In the genomic region with DNA sequence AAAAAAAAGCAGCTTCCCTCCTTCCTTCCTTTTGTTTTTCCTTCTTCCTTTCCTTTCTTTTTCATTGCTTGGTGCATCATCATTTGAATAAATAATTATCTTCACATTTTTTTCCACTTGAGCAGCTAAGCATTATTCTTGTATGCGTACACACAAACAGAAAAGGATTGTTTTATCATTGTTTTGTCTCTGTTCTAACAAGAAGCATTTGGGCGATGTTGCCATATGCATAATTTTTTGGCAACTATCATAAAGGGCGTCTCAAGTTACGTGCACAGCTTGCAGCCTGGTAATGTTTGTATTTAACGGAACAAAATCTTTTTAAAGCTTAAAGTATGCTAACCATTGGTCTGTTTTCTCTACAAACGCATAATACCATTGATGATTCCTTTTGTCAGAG, we compare ENCODE assay signal across 28 mouse cellular contexts. TPM values are rescaled to one million over a fixed set of nuclear protein-coding genes. Genes with fewer than 3 reads are reported as not detected.
DNase-seq lines count a peak whose midpoint lies in the region; ATAC-seq and TF ChIP-seq lines count a peak whose summit lies in the region.
"Had no signal": no experiment of that assay in that cellular context is flagged by ENCODE, and none has a peak within 500 bp of the region (broad histone marks: within the 10 kb centered on the region; RNA-seq: fewer than 3 reads in every experiment).

No protein-coding gene starts in this region.

- H3K4me3 ChIP-seq in forebrain, embryonic 15.5 days, result no peak overlapping the region
- H3K4me3 ChIP-seq in forebrain, embryonic 12.5 days (replicated peaks), result no peak overlapping the region
- no peak overlapping the region for H3K4me3 ChIP-seq in intestine, postnatal 0 days (ENCODE audit: low read depth, low read length)
- H3K4me3 ChIP-seq: embryonic facial prominence, embryonic 12.5 days; heart, embryonic 13.5 days; hindbrain, embryonic 15.5 days; limb, embryonic 10.5 days; limb, embryonic 15.5 days; midbrain, embryonic 13.5 days had no signal

- H3K27ac ChIP-seq in forebrain, embryonic 15.5 days (replicated peaks), result no peak overlapping the region
- no peak overlapping the region for H3K27ac ChIP-seq in forebrain, embryonic 12.5 days
- H3K27ac ChIP-seq in intestine, postnatal 0 days (ENCODE audit: low read depth, low read length), result no peak overlapping the region
- H3K27ac ChIP-seq: embryonic facial prominence, embryonic 12.5 days; heart, embryonic 13.5 days; hindbrain, embryonic 15.5 days; limb, embryonic 10.5 days; limb, embryonic 15.5 days; liver, embryonic 14.5 days; macrophage; midbrain, embryonic 13.5 days had no signal

- no peak overlapping the region for H3K9ac ChIP-seq in forebrain, embryonic 15.5 days (replicated peaks)
- H3K9ac ChIP-seq in forebrain, embryonic 12.5 days, result no peak overlapping the region
- H3K9ac ChIP-seq in intestine, postnatal 0 days (ENCODE audit: low read depth, low read length), result no peak overlapping the region
- H3K9ac ChIP-seq: embryonic facial prominence, embryonic 12.5 days; heart, embryonic 13.5 days; hindbrain, embryonic 15.5 days; limb, embryonic 15.5 days; liver, embryonic 14.5 days; midbrain, embryonic 13.5 days had no signal

- peak; percentile 74 for ATAC-seq in forebrain, embryonic 15.5 days (replicated peaks)
- ATAC-seq in forebrain, embryonic 12.5 days (ENCODE audit: low FRiP score), result no peak
- ATAC-seq in intestine, postnatal 0 days, result no peak
- ATAC-seq: activated CD4-positive, CD25-positive, alpha-beta regulatory T cell, adult 4 months; CD4-positive, CD25-positive, alpha-beta regulatory T cell, adult 4 months; midbrain, embryonic 13.5 days had no signal

- DNase-seq in layer of hippocampus, adult 9-11 months, result peak; percentile 18
- no peak for DNase-seq in layer of hippocampus, postnatal 36 days
- DNase-seq in brain, embryonic 14.5 days (ENCODE audit: low read depth), result peak; percentile 67
- no peak for DNase-seq in kidney, postnatal 10 days
- DNase-seq: adrenal gland, adult 2 months; cerebellum, adult 11 months; cerebellum, adult 9-10 months; cerebellum, postnatal 36 days; heart, postnatal 10 days; kidney, adult 2 months; kidney, postnatal 4 days; lung, adult 2 months; lung, postnatal 10 days; spleen, adult 18-20 months; thymus, postnatal 4 days had no signal

- no peak for TF ChIP-seq CTCF in brain, embryonic 14.5 days (IDR thresholded peaks at IDR 0.05; ENCODE audit: borderline replicate concordance, extremely low read depth, insufficient read depth, insufficient read length)
- no peak for TF ChIP-seq CTCF in intestine, postnatal 0 days (IDR thresholded peaks at IDR 0.05; ENCODE audit: low read depth)

- H3K4me1 ChIP-seq in forebrain, embryonic 15.5 days, result peaks cover 13% of the 10 kb centered on the region
- H3K4me1 ChIP-seq in forebrain, embryonic 12.5 days, result no peaks in the 10 kb centered on the region
- H3K4me1 ChIP-seq in intestine, postnatal 0 days (replicated peaks; ENCODE audit: control insufficient read depth, insufficient read depth, low read length), result no peaks in the 10 kb centered on the region
- H3K4me1 ChIP-seq: embryonic facial prominence, embryonic 12.5 days; hindbrain, embryonic 15.5 days; limb, embryonic 10.5 days; midbrain, embryonic 13.5 days had no signal

- H3K9me3 ChIP-seq in forebrain, embryonic 15.5 days, result no peaks in the 10 kb centered on the region
- no peaks in the 10 kb centered on the region for H3K9me3 ChIP-seq in forebrain, embryonic 12.5 days
- no peaks in the 10 kb centered on the region for H3K9me3 ChIP-seq in intestine, postnatal 0 days (ENCODE audit: control insufficient read depth)
- H3K9me3 ChIP-seq: embryonic facial prominence, embryonic 12.5 days; heart, embryonic 13.5 days; hindbrain, embryonic 15.5 days; limb, embryonic 10.5 days; limb, embryonic 15.5 days; midbrain, embryonic 13.5 days had no signal

- no peaks in the 10 kb centered on the region for H3K36me3 ChIP-seq in forebrain, embryonic 15.5 days
- no peaks in the 10 kb centered on the region for H3K36me3 ChIP-seq in forebrain, embryonic 12.5 days (replicated peaks)
- no peaks in the 10 kb centered on the region for H3K36me3 ChIP-seq in intestine, postnatal 0 days (ENCODE audit: control insufficient read depth, insufficient read depth)
- H3K36me3 ChIP-seq: embryonic facial prominence, embryonic 12.5 days; heart, embryonic 13.5 days; hindbrain, embryonic 15.5 days; limb, embryonic 10.5 days; midbrain, embryonic 13.5 days had no signal

- WGBS in forebrain, embryonic 15.5 days, result 42% methylated on average over 6 of the region's 6 CpGs
- 85% methylated on average over 6 of the region's 6 CpGs for WGBS in forebrain, embryonic 12.5 days
- 76% methylated on average over 6 of the region's 6 CpGs for WGBS in intestine, postnatal 0 days

- H3K4me2 ChIP-seq in forebrain, embryonic 15.5 days (replicated peaks), result no peak overlapping the region
- no peak overlapping the region for H3K4me2 ChIP-seq in forebrain, embryonic 12.5 days
- no peak overlapping the region for H3K4me2 ChIP-seq in intestine, postnatal 0 days (replicated peaks; ENCODE audit: low read depth)
- H3K4me2 ChIP-seq: embryonic facial prominence, embryonic 12.5 days; heart, embryonic 13.5 days; hindbrain, embryonic 15.5 days; limb, embryonic 15.5 days; midbrain, embryonic 13.5 days had no signal

- TF ChIP-seq POLR2A in brain, embryonic 14.5 days (IDR thresholded peaks at IDR 0.05; ENCODE audit: borderline replicate concordance, extremely low read depth, insufficient read depth, insufficient read length, poor library complexity, severe bottlenecking), result no peak

- H3K27me3 ChIP-seq in forebrain, embryonic 15.5 days, result no peaks in the 10 kb centered on the region
- no peaks in the 10 kb centered on the region for H3K27me3 ChIP-seq in forebrain, embryonic 12.5 days
- no peaks in the 10 kb centered on the region for H3K27me3 ChIP-seq in intestine, postnatal 0 days (replicated peaks; ENCODE audit: control insufficient read depth, insufficient read depth, low read length)
- H3K27me3 ChIP-seq: embryonic facial prominence, embryonic 12.5 days; heart, embryonic 13.5 days; hindbrain, embryonic 15.5 days; limb, embryonic 15.5 days; midbrain, embryonic 13.5 days had no signal

RNA-seq across cellular contexts. Expression of gene Anxa1, which starts 5.1 kb away (rescaled TPM):
- polyA plus RNA-seq in forebrain, embryonic 15.5 days (2015; fragmentation: Nextera tagmentation; extraction: Ambion mirVana), result 4.1 and 4.4 TPM in 2 replicates
- 4.8 and 5.2 TPM in 2 replicates for polyA plus RNA-seq in forebrain, embryonic 12.5 days (2016; fragmentation: Nextera tagmentation; extraction: Ambion mirVana)
- total RNA-seq in layer of hippocampus, postnatal 36 days (2021), result 1 to 10 TPM; 1.0 to 1.6 TPM
- polyA plus RNA-seq in brain, embryonic 14.5 days (2012; rRNA removed), result 3.8 and 4.9 TPM in 2 replicates
- polyA plus RNA-seq in intestine, postnatal 0 days (2015; fragmentation: Nextera tagmentation; extraction: Ambion mirVana), result 46.5 and 48.9 TPM in 2 replicates

Comparison
In these comparisons a context has a peak if more than half of its experiments do, and no peak if none do; other contexts are left out.
1. DNase-seq: peak in layer of hippocampus, adult 9-11 months (single experiment) and brain, embryonic 14.5 days (single experiment); none in layer of hippocampus, postnatal 36 days (0 of 2) and kidney, postnatal 10 days (single experiment).